Mouse (Mus musculus): ENCODE results near the gene Chrna5. TPM values are rescaled to one million over a fixed set of nuclear protein-coding genes. Genes with fewer than 3 reads are reported as not detected.
"Not testable (repeated sequence)": the region's sequence is repeated elsewhere in the genome, so short reads cannot be mapped to it uniquely, and the experiment has no call there.

The Chrna5 gene
- 1 to 10 TPM in 1 of 2 experiments, under 1 TPM in 1; 0.99 to 2.5 TPM for total RNA-seq (2021)
- long read RNA-seq, experiment 1, partial matches to known transcripts, result 0 of 1 reads
- long read RNA-seq, experiment 1, other reads (novel, unspliced or antisense), result 0 of 1 reads
- long read RNA-seq, experiment 2, partial matches to known transcripts, result 0 of 3 reads
- long read RNA-seq, experiment 2, other reads (novel, unspliced or antisense), result 1 of 3 reads

GRCm38 (mm10) chr9:54980674-54981073 is at the start of gene Chrna5:
Chrna5 (plus strand) TSS chr9:54980880.
- no peak for DNase-seq

GRCm38 (mm10) chr9:54931765-54932164 is 48.9 kb upstream of the Chrna5 start:
- no peak for DNase-seq

- DNase-seq, result no peak
Measured at GRCm38 (mm10) chr9:54932379-54932778, 48.3 kb upstream of the Chrna5 start.

- DNase-seq, result no peak
Measured at GRCm38 (mm10) chr9:54942071-54942470, 38.6 kb upstream of the Chrna5 start.

- no peak for DNase-seq
Measured at GRCm38 (mm10) chr9:54944467-54944866, 36.2 kb upstream of the Chrna5 start.

GRCm38 (mm10) chr9:54946256-54946655 is 34.4 kb upstream of the Chrna5 start:
- no peak for DNase-seq

GRCm38 (mm10) chr9:54949465-54949864 is 31.2 kb upstream of the Chrna5 start:
- no peak for DNase-seq

GRCm38 (mm10) chr9:54950162-54950561 is 30.5 kb upstream of the Chrna5 start:
- DNase-seq, result not testable (repeated sequence)

GRCm38 (mm10) chr9:54950575-54951321 is 29.9 kb upstream of the Chrna5 start, which contains the start of the genes Psma4 and AY074887:
Psma4 (plus strand) TSS chr9:54950790.
AY074887 (minus strand) TSS chr9:54950998.
- peak; percentile 97 for DNase-seq

- no peak for DNase-seq
Measured at GRCm38 (mm10) chr9:54961059-54961458, 19.6 kb upstream of the Chrna5 start.

- no peak for DNase-seq
Measured at GRCm38 (mm10) chr9:54963669-54964068, 17.0 kb upstream of the Chrna5 start.

- no peak for DNase-seq
Measured at GRCm38 (mm10) chr9:54969972-54970637, 10.6 kb upstream of the Chrna5 start.

GRCm38 (mm10) chr9:54981291-54982191 is 861 bp downstream of the Chrna5 start:
- peak; percentile 55 for DNase-seq

GRCm38 (mm10) chr9:54982401-54982800 is 1.7 kb downstream of the Chrna5 start:
- no peak for DNase-seq

- no peak for DNase-seq
Measured at GRCm38 (mm10) chr9:54990362-54990761, 9.7 kb downstream of the Chrna5 start.

- no peak for DNase-seq
Measured at GRCm38 (mm10) chr9:54994381-54994780, 13.7 kb downstream of the Chrna5 start.

- no peak for DNase-seq
Measured at GRCm38 (mm10) chr9:54995645-54996044, 15.0 kb downstream of the Chrna5 start.

- DNase-seq, result no peak
Measured at GRCm38 (mm10) chr9:55003609-55004008, 22.9 kb downstream of the Chrna5 start.

- no peak for DNase-seq
Measured at GRCm38 (mm10) chr9:55009692-55010091, 29.0 kb downstream of the Chrna5 start.

GRCm38 (mm10) chr9:55010588-55011350 is 30.1 kb downstream of the Chrna5 start:
- DNase-seq, result peak; percentile 36

GRCm38 (mm10) chr9:55016926-55017325 is 36.2 kb downstream of the Chrna5 start:
- peak; percentile 25 for DNase-seq

Data from adrenal gland, postnatal 10 days (tissue).